Mouse (Mus musculus): ENCODE results near the gene Gm13695. TPM values are rescaled to one million over a fixed set of nuclear protein-coding genes. Genes with fewer than 3 reads are reported as not detected.
A peak's percentile ranks its signal among the peaks of the same experiment; 100 is the strongest.
"Not testable (repeated sequence)": the region's sequence is repeated elsewhere in the genome, so short reads cannot be mapped to it uniquely, and the experiment has no call there.

Gene Gm13695
- not detected in 2 replicates for polyA plus RNA-seq (2015; fragmentation: Nextera tagmentation; extraction: Ambion mirVana)

DNA sequence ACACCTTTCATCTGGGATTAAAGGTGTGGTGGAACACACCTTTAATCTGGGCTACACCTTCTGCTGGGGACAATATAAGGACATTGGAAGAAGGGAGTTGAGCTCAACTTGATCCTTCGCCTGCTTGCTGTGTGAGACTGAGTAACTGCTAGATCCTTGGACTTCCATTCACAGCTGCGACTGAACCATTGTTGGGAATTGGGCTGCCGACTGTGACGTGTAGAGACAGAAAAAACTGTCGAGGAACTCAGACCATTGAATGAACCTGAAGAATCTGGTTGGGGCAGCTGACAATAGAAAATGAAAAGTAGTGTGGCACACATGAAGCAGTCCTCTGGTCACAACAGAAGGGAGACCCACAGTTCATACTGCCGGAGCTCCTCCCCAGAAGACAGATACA lies at the start of gene Gm13695:
Gm13695 (plus strand) TSS at position 301 of the 400 bp plus-strand sequence.
- H3K27me3 ChIP-seq (ENCODE audit: control insufficient read depth, insufficient read depth, low read depth, low read length); H3K9ac ChIP-seq (ENCODE audit: low read length); H3K27ac ChIP-seq (ENCODE audit: low read length); H3K4me3 ChIP-seq (ENCODE audit: low read length); ATAC-seq (ENCODE audit: low read depth); H3K4me1 ChIP-seq (replicated peaks; ENCODE audit: control insufficient read depth, insufficient read depth, low read length); H3K36me3 ChIP-seq (ENCODE audit: control insufficient read depth, insufficient read depth, low read length); H3K4me2 ChIP-seq (ENCODE audit: low read depth, low read length); H3K9me3 ChIP-seq (ENCODE audit: control insufficient read depth, low read length): not testable (repeated sequence)
- WGBS, result no CpG with 5 or more reads among the region's 6 CpGs

DNA sequence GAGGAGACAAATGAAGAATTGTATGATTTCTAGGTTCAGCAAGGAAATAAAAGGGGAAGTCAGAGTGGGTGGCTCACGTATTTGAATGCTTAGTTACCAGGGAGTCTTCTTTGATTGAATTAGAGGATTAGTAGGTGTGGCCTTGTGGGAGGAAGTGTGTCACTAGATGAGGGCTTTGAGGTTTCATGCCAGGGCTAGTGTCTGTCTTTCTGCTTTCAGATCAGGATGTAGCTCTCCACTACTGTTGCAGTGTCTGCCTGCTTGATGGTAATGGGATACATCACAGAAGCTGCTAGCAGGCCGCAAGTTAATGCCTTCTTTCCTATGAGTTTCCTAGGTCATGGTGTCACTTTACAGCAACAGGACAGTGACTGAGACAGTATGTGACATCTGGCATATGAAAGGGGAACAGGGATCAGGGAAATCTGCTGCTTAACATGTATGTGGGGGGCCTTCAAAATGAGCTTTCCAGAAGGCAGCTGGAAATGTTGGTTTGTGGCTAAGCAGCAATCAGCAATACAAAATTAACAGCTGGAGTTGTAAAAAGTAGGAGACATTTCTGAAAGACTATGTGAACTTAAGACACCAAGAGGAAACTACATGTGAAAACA lies 37.5 kb upstream of the Gm13695 start:
- no peak for ATAC-seq (ENCODE audit: low read depth)
- no peak overlapping the region for H3K27ac ChIP-seq (ENCODE audit: low read length)
- H3K9me3 ChIP-seq (ENCODE audit: control insufficient read depth, low read length), result no peaks in the 10 kb centered on the region
- H3K9ac ChIP-seq (ENCODE audit: low read length), result no peak overlapping the region
- no peak overlapping the region for H3K4me3 ChIP-seq (ENCODE audit: low read length)
- no peaks in the 10 kb centered on the region for H3K4me1 ChIP-seq (replicated peaks; ENCODE audit: control insufficient read depth, insufficient read depth, low read length)
- no peak overlapping the region for H3K4me2 ChIP-seq (ENCODE audit: low read depth, low read length)
- no peaks in the 10 kb centered on the region for H3K36me3 ChIP-seq (ENCODE audit: control insufficient read depth, insufficient read depth, low read length)
- WGBS, result 55% methylated on average over 2 of the region's 2 CpGs
- H3K27me3 ChIP-seq (ENCODE audit: control insufficient read depth, insufficient read depth, low read depth, low read length), result no peaks in the 10 kb centered on the region

DNA sequence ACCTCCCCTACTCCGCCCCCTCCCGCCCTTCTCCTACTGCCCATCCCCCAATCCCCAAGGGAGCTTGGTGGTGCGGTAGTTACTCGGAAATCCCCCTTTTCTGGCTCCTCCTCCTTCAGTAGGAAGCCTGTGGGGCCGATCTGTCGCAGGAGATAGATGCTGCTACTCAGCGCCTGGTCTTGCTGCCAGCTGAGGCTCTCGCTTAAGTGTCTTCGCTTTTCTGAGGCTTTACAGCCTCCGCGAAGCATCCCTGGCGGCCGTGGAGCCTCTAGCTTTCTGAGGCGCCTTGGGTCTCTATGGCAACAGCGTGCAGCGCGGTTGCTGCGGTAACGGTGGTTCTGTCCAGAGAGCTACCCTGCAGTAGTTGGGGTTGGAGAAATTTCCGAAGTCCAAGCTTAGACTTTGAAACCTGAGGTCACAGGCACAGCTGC lies 26.2 kb upstream of the Gm13695 start, which contains the start of gene Zswim2:
Zswim2 (minus strand) TSS at position 298 of the 431 bp plus-strand sequence.
- ATAC-seq (ENCODE audit: low read depth), result peak; percentile 61; the same call in 1 of the 2 replicates
- H3K4me3 ChIP-seq (ENCODE audit: low read length), result peak within 1 kb of the TSS; percentile 20
- 0% methylated on average over 20 of the region's 20 CpGs for WGBS

DNA sequence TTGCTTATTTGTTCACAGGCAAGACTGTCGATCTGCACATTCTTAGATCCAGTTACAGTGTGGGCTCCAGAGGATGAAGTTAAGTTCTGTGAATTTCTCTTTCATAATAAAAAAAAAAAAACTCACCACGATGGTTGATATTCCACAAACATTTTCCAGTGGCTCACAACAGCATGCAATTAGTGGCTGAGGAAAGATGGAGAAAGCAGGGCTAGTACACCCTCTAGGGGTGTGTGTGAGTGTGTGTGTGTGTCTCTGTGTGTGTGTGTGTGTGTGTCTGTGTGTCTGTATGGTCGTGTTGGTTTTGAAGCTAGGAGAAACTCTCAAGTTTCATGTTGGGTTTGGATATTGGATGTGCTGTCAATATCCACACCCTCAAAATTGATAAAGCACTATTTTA lies 25.7 kb upstream of the Gm13695 start:
- no peak overlapping the region for H3K9ac ChIP-seq (ENCODE audit: low read length)
- peaks cover 4% of the 10 kb centered on the region for H3K4me1 ChIP-seq (replicated peaks; ENCODE audit: control insufficient read depth, insufficient read depth, low read length)
- no peak overlapping the region for H3K27ac ChIP-seq (ENCODE audit: low read length)
- no peaks in the 10 kb centered on the region for H3K27me3 ChIP-seq (ENCODE audit: control insufficient read depth, insufficient read depth, low read depth, low read length)
- peak overlapping the region; percentile 49; the same call in 1 of the 2 replicates for H3K4me2 ChIP-seq (ENCODE audit: low read depth, low read length)
- no peaks in the 10 kb centered on the region for H3K36me3 ChIP-seq (ENCODE audit: control insufficient read depth, insufficient read depth, low read length)
- WGBS, result 34% methylated on average over 3 of the region's 3 CpGs
- no peaks in the 10 kb centered on the region for H3K9me3 ChIP-seq (ENCODE audit: control insufficient read depth, low read length)
- no peak overlapping the region for H3K4me3 ChIP-seq (ENCODE audit: low read length)
- ATAC-seq (ENCODE audit: low read depth), result no peak

More for the DNA sequence above, 26.2 kb upstream of the Gm13695 start, which contains the start of gene Zswim2:
- Histone ChIP-seq H3K27ac (ENCODE audit: low read length) (no peak within 1 kb of the TSS), H3K4me1 (replicated peaks; ENCODE audit: control insufficient read depth, insufficient read depth, low read length) (peaks cover 4% of the 10 kb centered on the region), H3K9me3 (ENCODE audit: control insufficient read depth, low read length) (no peaks in the 10 kb centered on the region), H3K4me2 (ENCODE audit: low read depth, low read length) (peak within 1 kb of the TSS; percentile 49), H3K36me3 (ENCODE audit: control insufficient read depth, insufficient read depth, low read length) (no peaks in the 10 kb centered on the region), H3K9ac (ENCODE audit: low read length) (no peak within 1 kb of the TSS; the same call in 1 of the 2 replicates), H3K27me3 (ENCODE audit: control insufficient read depth, insufficient read depth, low read depth, low read length) (no peaks in the 10 kb centered on the region)

DNA sequence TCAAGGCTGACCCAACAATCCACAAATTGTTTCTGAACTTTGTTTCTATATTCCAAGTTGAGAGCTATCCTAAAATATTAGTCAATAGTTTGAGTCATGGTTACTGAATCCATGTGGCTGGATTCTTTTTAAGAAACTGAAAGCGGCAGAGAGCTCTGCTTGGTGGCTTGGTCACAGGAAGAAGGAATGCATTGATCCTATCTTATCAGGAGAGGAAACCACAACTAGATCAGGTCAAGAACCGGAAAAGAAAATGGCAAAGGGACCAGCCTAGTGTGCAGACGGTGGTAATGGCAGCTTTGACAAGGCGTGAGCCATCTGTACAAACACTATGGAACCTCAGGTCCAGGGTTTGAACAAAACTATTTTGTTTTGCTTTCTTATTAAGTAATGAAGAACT lies 25.3 kb upstream of the Gm13695 start:
- Histone ChIP-seq H3K27ac (ENCODE audit: low read length) (no peak overlapping the region), H3K9ac (ENCODE audit: low read length) (no peak overlapping the region), H3K27me3 (ENCODE audit: control insufficient read depth, insufficient read depth, low read depth, low read length) (no peaks in the 10 kb centered on the region), H3K4me1 (replicated peaks; ENCODE audit: control insufficient read depth, insufficient read depth, low read length) (peaks cover 4% of the 10 kb centered on the region), H3K9me3 (ENCODE audit: control insufficient read depth, low read length) (no peaks in the 10 kb centered on the region), H3K36me3 (ENCODE audit: control insufficient read depth, insufficient read depth, low read length) (no peaks in the 10 kb centered on the region), H3K4me3 (ENCODE audit: low read length) (no peak overlapping the region), H3K4me2 (ENCODE audit: low read depth, low read length) (no peak overlapping the region)
- WGBS, result 48% methylated on average over 4 of the region's 4 CpGs
- ATAC-seq (ENCODE audit: low read depth), result no peak

DNA sequence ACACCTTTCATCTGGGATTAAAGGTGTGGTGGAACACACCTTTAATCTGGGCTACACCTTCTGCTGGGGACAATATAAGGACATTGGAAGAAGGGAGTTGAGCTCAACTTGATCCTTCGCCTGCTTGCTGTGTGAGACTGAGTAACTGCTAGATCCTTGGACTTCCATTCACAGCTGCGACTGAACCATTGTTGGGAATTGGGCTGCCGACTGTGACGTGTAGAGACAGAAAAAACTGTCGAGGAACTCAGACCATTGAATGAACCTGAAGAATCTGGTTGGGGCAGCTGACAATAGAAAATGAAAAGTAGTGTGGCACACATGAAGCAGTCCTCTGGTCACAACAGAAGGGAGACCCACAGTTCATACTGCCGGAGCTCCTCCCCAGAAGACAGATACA lies 11.7 kb upstream of the Gm13695 start, which contains the start of gene Gm13698:
Gm13698 (plus strand) TSS at position 301 of the 400 bp plus-strand sequence.
- not testable (repeated sequence) for H3K9ac ChIP-seq (ENCODE audit: low read length); H3K27me3 ChIP-seq (ENCODE audit: control insufficient read depth, insufficient read depth, low read depth, low read length); H3K9me3 ChIP-seq (ENCODE audit: control insufficient read depth, low read length); ATAC-seq (ENCODE audit: low read depth); H3K36me3 ChIP-seq (ENCODE audit: control insufficient read depth, insufficient read depth, low read length); H3K4me3 ChIP-seq (ENCODE audit: low read length); H3K4me1 ChIP-seq (replicated peaks; ENCODE audit: control insufficient read depth, insufficient read depth, low read length); H3K4me2 ChIP-seq (ENCODE audit: low read depth, low read length); H3K27ac ChIP-seq (ENCODE audit: low read length)
- WGBS, result no CpG with 5 or more reads among the region's 6 CpGs

DNA sequence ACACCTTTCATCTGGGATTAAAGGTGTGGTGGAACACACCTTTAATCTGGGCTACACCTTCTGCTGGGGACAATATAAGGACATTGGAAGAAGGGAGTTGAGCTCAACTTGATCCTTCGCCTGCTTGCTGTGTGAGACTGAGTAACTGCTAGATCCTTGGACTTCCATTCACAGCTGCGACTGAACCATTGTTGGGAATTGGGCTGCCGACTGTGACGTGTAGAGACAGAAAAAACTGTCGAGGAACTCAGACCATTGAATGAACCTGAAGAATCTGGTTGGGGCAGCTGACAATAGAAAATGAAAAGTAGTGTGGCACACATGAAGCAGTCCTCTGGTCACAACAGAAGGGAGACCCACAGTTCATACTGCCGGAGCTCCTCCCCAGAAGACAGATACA lies 5.9 kb upstream of the Gm13695 start, which contains the start of gene Gm13693:
Gm13693 (plus strand) TSS at position 301 of the 400 bp plus-strand sequence.
- not testable (repeated sequence) for H3K27me3 ChIP-seq (ENCODE audit: control insufficient read depth, insufficient read depth, low read depth, low read length); H3K4me2 ChIP-seq (ENCODE audit: low read depth, low read length); ATAC-seq (ENCODE audit: low read depth); H3K9ac ChIP-seq (ENCODE audit: low read length); H3K36me3 ChIP-seq (ENCODE audit: control insufficient read depth, insufficient read depth, low read length); H3K4me1 ChIP-seq (replicated peaks; ENCODE audit: control insufficient read depth, insufficient read depth, low read length); H3K4me3 ChIP-seq (ENCODE audit: low read length); H3K27ac ChIP-seq (ENCODE audit: low read length); H3K9me3 ChIP-seq (ENCODE audit: control insufficient read depth, low read length)
- WGBS, result no CpG with 5 or more reads among the region's 6 CpGs

DNA sequence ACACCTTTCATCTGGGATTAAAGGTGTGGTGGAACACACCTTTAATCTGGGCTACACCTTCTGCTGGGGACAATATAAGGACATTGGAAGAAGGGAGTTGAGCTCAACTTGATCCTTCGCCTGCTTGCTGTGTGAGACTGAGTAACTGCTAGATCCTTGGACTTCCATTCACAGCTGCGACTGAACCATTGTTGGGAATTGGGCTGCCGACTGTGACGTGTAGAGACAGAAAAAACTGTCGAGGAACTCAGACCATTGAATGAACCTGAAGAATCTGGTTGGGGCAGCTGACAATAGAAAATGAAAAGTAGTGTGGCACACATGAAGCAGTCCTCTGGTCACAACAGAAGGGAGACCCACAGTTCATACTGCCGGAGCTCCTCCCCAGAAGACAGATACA lies 5.7 kb downstream of the Gm13695 start, which contains the start of gene Gm13696:
Gm13696 (plus strand) TSS at position 301 of the 400 bp plus-strand sequence.
- not testable (repeated sequence) for H3K4me3 ChIP-seq (ENCODE audit: low read length); H3K4me1 ChIP-seq (replicated peaks; ENCODE audit: control insufficient read depth, insufficient read depth, low read length); H3K27me3 ChIP-seq (ENCODE audit: control insufficient read depth, insufficient read depth, low read depth, low read length); H3K4me2 ChIP-seq (ENCODE audit: low read depth, low read length); H3K36me3 ChIP-seq (ENCODE audit: control insufficient read depth, insufficient read depth, low read length); H3K9me3 ChIP-seq (ENCODE audit: control insufficient read depth, low read length); ATAC-seq (ENCODE audit: low read depth); H3K9ac ChIP-seq (ENCODE audit: low read length); H3K27ac ChIP-seq (ENCODE audit: low read length)
- no CpG with 5 or more reads among the region's 6 CpGs for WGBS

DNA sequence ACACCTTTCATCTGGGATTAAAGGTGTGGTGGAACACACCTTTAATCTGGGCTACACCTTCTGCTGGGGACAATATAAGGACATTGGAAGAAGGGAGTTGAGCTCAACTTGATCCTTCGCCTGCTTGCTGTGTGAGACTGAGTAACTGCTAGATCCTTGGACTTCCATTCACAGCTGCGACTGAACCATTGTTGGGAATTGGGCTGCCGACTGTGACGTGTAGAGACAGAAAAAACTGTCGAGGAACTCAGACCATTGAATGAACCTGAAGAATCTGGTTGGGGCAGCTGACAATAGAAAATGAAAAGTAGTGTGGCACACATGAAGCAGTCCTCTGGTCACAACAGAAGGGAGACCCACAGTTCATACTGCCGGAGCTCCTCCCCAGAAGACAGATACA lies 11.5 kb downstream of the Gm13695 start, which contains the start of gene Gm13694:
Gm13694 (plus strand) TSS at position 301 of the 400 bp plus-strand sequence.
- H3K4me3 ChIP-seq (ENCODE audit: low read length); H3K27me3 ChIP-seq (ENCODE audit: control insufficient read depth, insufficient read depth, low read depth, low read length); H3K9me3 ChIP-seq (ENCODE audit: control insufficient read depth, low read length); H3K27ac ChIP-seq (ENCODE audit: low read length); H3K9ac ChIP-seq (ENCODE audit: low read length); H3K36me3 ChIP-seq (ENCODE audit: control insufficient read depth, insufficient read depth, low read length); H3K4me1 ChIP-seq (replicated peaks; ENCODE audit: control insufficient read depth, insufficient read depth, low read length); ATAC-seq (ENCODE audit: low read depth); H3K4me2 ChIP-seq (ENCODE audit: low read depth, low read length): not testable (repeated sequence)
- no CpG with 5 or more reads among the region's 6 CpGs for WGBS

Measured in lung, embryonic 16.5 days (tissue).